Mouse (Mus musculus) megakaryocyte, embryonic 14.5 days (primary cell): ENCODE measurements around the gene Gm37240.

Experiments used
- FLI1 ChIP-seq: IDR thresholded peaks from 2 replicates; pipeline ENCODE4 v1.6.1; 2012; ENCODE audit warnings: low read length, inconsistent platforms, mixed read lengths
- GATA1 ChIP-seq: IDR thresholded peaks from 3 replicates; pipeline ENCODE4 v1.6.1; 2012; ENCODE audit warnings: mixed read lengths, low read length, inconsistent platforms, borderline replicate concordance

DNA sequence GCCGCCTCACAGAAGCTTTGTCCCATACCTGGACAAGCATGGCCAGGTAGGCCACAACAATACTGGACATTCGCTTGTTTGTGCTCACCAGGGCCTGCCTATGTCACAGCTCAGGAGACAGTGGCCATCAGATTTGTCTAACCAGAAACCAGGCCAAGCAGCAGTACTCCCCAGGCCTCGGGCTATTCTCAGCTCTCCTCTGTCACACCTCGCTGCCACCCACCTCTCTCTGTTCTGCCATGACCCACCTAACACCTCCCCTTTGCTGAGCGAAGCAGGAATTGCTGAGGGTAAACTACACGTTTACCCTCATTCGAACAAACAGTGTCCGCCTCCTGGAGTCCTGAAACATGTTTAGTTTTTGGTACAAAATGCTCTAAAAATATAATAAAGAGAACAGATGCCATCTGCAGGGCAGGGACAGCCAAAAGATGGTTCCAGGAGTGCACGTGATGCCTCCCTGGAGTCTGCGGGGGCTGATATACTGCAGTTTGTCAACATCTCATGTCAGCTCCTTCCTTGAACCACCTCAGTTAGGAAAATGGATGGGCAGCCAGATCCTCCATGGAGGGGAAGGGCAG, 222.6 kb downstream of the Gm37240 start:
- TF ChIP-seq GATA1 (no peak), FLI1 (no peak)
